Mouse (Mus musculus): Measurements from ENCODE around the gene Sept9. TPM values are rescaled to one million over a fixed set of nuclear protein-coding genes. Genes with fewer than 3 reads are reported as not detected.

Sept9 gene
- polyA plus RNA-seq, 1 experiment from 2014 or later, result 182 TPM

DNA sequence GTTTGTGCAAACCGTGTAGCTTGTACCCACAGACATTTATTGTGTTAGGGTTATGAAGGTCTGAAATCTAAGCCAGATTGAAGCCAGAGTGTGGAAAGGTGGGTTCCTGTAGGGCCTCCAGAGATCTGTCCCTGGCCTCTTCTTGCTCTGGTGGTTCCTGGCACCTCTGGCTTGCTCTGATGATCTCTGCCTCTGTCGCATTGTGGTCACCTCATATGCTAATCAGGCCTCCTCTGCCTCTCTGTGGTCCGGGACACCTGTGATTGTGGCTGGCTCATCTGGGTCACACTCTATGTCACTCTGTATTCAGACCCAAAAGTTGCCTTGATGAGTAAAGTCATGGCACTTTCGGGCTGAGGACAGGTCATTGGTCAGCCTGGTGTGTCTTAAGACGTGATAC is 128.2 kb downstream of the Sept9 start:
- WGBS, result 81% methylated on average over 5 of the region's 5 CpGs
- Histone ChIP-seq H3K9ac (replicated peaks; ENCODE audit: low read length) (no peak overlapping the region), H3K36me3 (replicated peaks; ENCODE audit: control insufficient read depth, insufficient read depth, low read depth, low read length) (no peaks in the 10 kb centered on the region), H3K27ac (replicated peaks; ENCODE audit: low read depth, low read length) (no peak overlapping the region), H3K4me3 (ENCODE audit: low read depth, low read length) (no peak overlapping the region), H3K9me3 (replicated peaks; ENCODE audit: control insufficient read depth, low read length) (no peaks in the 10 kb centered on the region), H3K4me2 (ENCODE audit: low read depth, low read length) (no peak overlapping the region), H3K27me3 (ENCODE audit: control insufficient read depth, insufficient read depth, low read length) (no peaks in the 10 kb centered on the region), H3K4me1 (ENCODE audit: control insufficient read depth, insufficient read depth, low read length) (peaks cover 30% of the 10 kb centered on the region)
- ATAC-seq (replicated peaks; ENCODE audit: insufficient number of reproducible peaks, low FRiP score, low TSS enrichment, low read depth), result no peak
- DNase-seq (ENCODE audit: low spot score), result no peak

DNA sequence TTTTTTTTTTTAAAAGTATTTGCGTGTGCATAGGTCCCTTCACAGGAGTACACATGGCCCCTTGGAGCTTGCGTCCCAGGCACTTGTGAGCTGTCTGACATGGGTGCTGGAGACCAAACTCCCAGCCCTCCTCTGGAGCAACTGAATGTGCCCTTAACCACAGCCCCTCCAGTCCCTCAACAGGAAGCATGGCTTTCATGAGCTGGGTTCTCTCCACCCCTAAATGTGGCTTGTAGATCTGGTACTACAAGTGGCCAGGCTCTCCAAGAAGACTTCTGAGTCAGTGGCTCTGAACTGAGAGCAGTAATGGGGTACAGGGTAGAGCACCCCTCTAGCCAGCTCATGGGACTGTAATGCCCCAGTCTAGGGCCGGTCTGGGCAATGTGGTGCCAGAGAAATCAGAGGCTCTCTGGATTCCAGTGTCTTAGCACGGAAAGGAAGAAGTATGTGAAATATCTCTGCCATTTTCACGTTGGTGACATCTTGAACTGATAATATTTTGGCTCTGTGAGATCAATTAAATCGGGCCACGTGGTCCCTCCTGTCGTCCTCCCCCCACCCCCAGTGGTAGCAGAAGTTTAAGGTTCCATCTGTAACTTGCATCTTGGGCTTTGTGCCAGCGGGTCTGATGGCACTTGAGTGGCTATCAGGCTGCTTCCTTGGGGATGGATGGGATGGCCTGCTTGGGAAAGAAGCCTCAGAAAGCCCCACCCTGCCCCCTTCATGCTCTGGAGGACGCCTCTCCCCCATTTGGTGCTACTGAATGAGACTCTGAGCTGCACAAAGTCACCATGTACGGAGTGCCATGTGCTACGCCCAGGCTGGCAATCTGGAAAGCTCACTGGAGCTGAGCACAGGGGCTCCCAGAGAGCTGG is 130.9 kb downstream of the Sept9 start:
- no peaks in the 10 kb centered on the region; the same call in 1 of the 2 replicates for H3K27me3 ChIP-seq (ENCODE audit: control insufficient read depth, insufficient read depth, low read length)
- H3K27ac ChIP-seq (replicated peaks; ENCODE audit: low read depth, low read length), result no peak overlapping the region; the same call in 1 of the 2 replicates
- 52% methylated on average over 12 of the region's 12 CpGs for WGBS
- H3K9ac ChIP-seq (replicated peaks; ENCODE audit: low read length), result no peak overlapping the region
- H3K4me1 ChIP-seq (ENCODE audit: control insufficient read depth, insufficient read depth, low read length), result peaks cover 37% of the 10 kb centered on the region
- ATAC-seq (replicated peaks; ENCODE audit: insufficient number of reproducible peaks, low FRiP score, low TSS enrichment, low read depth), result no peak
- H3K9me3 ChIP-seq (replicated peaks; ENCODE audit: control insufficient read depth, low read length), result no peaks in the 10 kb centered on the region
- no peaks in the 10 kb centered on the region for H3K36me3 ChIP-seq (replicated peaks; ENCODE audit: control insufficient read depth, insufficient read depth, low read depth, low read length)
- no peak overlapping the region; the same call in 1 of the 2 replicates for H3K4me2 ChIP-seq (ENCODE audit: low read depth, low read length)
- no peak for DNase-seq (ENCODE audit: low spot score)
- H3K4me3 ChIP-seq (ENCODE audit: low read depth, low read length), result no peak overlapping the region

DNA sequence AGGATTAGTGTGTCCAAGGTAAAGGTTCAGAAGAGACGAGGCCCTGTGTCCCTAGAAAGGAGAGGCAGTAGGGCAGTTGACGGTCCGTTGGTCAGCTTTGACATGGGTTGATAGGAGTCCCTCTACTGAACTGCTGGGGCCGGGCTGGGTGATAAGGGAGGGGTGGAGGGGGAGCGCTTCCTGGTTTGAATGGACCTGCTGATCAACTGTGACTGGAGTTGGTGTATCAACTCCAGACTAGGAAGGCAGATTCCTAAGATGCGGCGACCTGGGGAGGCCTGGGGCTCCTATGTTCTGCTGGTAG is 131.4 kb downstream of the Sept9 start:
- Histone ChIP-seq H3K27ac (replicated peaks; ENCODE audit: low read depth, low read length) (peak overlapping the region; percentile 91), H3K9ac (replicated peaks; ENCODE audit: low read length) (peak overlapping the region; percentile 26; the same call in 1 of the 2 replicates), H3K4me2 (ENCODE audit: low read depth, low read length) (peak overlapping the region; percentile 39), H3K27me3 (ENCODE audit: control insufficient read depth, insufficient read depth, low read length) (no peaks in the 10 kb centered on the region; the same call in 1 of the 2 replicates), H3K9me3 (replicated peaks; ENCODE audit: control insufficient read depth, low read length) (no peaks in the 10 kb centered on the region), H3K4me1 (ENCODE audit: control insufficient read depth, insufficient read depth, low read length) (peaks cover 32% of the 10 kb centered on the region), H3K4me3 (ENCODE audit: low read depth, low read length) (no peak overlapping the region), H3K36me3 (replicated peaks; ENCODE audit: control insufficient read depth, insufficient read depth, low read depth, low read length) (no peaks in the 10 kb centered on the region)
- ATAC-seq (replicated peaks; ENCODE audit: insufficient number of reproducible peaks, low FRiP score, low TSS enrichment, low read depth), result no peak
- WGBS, result 11% methylated on average over 7 of the region's 7 CpGs
- no peak for DNase-seq (ENCODE audit: low spot score)

DNA sequence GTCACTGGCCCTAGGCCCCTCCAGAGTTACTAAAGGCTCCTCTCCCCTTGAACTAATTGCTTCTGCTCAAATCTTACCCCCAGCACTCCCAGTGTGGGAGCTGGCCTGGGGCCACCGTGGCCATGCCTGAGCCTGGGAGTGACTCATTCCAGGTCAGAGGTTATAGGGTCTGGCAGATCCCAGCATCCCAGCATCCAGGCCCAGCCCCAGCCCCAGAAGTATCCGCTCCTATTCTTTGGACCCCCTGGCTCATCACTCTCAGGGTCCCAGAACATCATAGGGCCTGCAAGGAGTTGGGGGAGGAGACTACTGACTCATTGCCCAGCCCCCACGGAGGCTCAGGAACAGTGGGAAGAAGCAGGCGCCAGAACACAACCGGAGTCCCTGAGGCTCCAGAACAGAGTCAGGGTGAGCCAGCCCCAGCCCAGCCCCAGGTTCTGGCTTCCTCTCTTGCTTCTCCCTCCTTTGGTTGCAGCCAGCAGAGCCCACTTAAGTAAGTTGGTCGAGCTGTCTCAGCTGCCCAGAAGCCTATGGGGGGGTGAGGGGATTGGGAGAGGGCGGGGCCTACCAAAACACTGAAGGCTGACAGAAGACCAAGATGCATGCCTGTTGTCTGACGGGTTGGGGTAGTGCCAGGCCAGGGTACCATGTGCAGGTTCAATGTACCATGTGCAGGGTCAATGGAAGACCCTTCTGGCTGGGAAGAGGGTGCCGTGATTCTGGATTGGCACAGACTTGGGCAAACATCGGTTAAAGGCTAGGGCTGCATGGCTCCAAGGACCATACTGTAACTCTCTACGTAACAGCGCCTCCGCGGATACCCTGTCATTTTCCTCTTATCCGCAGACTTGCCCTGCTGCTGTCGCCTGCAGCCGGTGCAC is 132.1 kb downstream of the Sept9 start:
- no peaks in the 10 kb centered on the region; the same call in 1 of the 2 replicates for H3K27me3 ChIP-seq (ENCODE audit: control insufficient read depth, insufficient read depth, low read length)
- peak overlapping the region; percentile 50 for H3K4me3 ChIP-seq (ENCODE audit: low read depth, low read length)
- H3K9me3 ChIP-seq (replicated peaks; ENCODE audit: control insufficient read depth, low read length), result no peaks in the 10 kb centered on the region
- H3K4me1 ChIP-seq (ENCODE audit: control insufficient read depth, insufficient read depth, low read length), result peaks cover 29% of the 10 kb centered on the region
- ATAC-seq (replicated peaks; ENCODE audit: insufficient number of reproducible peaks, low FRiP score, low TSS enrichment, low read depth) (peak; percentile 50), DNase-seq (ENCODE audit: low spot score) (no peak)
- peak overlapping the region; percentile 91 for H3K27ac ChIP-seq (replicated peaks; ENCODE audit: low read depth, low read length)
- WGBS, result 2% methylated on average over 17 of the region's 17 CpGs
- no peaks in the 10 kb centered on the region for H3K36me3 ChIP-seq (replicated peaks; ENCODE audit: control insufficient read depth, insufficient read depth, low read depth, low read length)
- peak overlapping the region; percentile 82 for H3K9ac ChIP-seq (replicated peaks; ENCODE audit: low read length)
- H3K4me2 ChIP-seq (ENCODE audit: low read depth, low read length), result peak overlapping the region; percentile 39

DNA sequence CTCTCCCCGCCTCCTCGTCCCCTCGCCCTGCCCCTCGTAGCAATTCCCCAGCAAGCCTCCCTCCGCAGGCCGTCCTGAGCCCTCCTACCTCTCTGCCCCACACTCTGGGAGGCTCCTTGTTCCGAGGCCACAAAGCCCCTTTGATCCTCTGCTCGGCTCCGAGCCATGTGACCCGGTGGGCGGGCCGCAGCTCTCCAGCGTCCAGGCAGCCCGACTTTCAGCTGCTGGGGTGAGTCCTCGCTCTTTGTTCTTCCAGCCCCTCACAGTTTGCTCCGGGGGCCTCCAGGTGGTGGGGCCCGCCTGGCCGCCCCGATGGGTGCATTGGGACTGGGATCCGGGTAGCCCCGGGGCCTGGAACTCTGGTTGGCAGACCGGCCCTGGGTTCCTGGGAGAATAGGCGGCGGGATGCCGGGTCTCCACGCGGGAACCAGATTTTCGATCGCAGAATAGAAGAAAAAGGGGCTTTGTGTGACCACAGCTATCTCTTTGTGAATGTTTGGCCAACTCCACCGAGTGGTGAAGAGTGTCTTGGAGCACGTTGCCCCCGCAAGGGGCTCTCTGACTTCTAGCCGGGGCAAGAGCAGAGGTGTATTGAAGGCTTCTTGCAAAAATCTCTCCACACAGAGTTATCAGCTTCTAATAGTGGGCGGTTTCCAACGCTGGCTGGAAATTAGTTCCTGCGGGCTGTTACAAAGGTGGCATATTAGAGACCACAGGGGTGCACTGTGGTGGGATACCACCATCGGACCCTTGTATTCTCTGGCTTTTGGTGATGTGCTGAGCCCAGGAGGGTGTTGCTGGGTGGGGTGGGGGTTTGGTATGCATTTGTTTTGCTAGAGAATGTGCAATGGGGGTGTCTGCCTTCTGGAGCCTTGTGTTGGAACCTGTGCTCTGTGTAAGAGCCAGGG is 133.0 kb downstream of the Sept9 start:
- H3K4me2 ChIP-seq (ENCODE audit: low read depth, low read length), result peak overlapping the region; percentile 39
- H3K9me3 ChIP-seq (replicated peaks; ENCODE audit: control insufficient read depth, low read length), result no peaks in the 10 kb centered on the region
- DNase-seq (ENCODE audit: low spot score), result peak; percentile 93
- peak; percentile 86 for ATAC-seq (replicated peaks; ENCODE audit: insufficient number of reproducible peaks, low FRiP score, low TSS enrichment, low read depth)
- H3K27ac ChIP-seq (replicated peaks; ENCODE audit: low read depth, low read length), result peak overlapping the region; percentile 91
- WGBS, result under 1% methylated on average over 37 of the region's 37 CpGs
- H3K4me3 ChIP-seq (ENCODE audit: low read depth, low read length), result peak overlapping the region; percentile 50
- H3K4me1 ChIP-seq (ENCODE audit: control insufficient read depth, insufficient read depth, low read length), result peaks cover 26% of the 10 kb centered on the region
- H3K36me3 ChIP-seq (replicated peaks; ENCODE audit: control insufficient read depth, insufficient read depth, low read depth, low read length), result no peaks in the 10 kb centered on the region
- no peaks in the 10 kb centered on the region; the same call in 1 of the 2 replicates for H3K27me3 ChIP-seq (ENCODE audit: control insufficient read depth, insufficient read depth, low read length)
- H3K9ac ChIP-seq (replicated peaks; ENCODE audit: low read length), result peak overlapping the region; percentile 82

DNA sequence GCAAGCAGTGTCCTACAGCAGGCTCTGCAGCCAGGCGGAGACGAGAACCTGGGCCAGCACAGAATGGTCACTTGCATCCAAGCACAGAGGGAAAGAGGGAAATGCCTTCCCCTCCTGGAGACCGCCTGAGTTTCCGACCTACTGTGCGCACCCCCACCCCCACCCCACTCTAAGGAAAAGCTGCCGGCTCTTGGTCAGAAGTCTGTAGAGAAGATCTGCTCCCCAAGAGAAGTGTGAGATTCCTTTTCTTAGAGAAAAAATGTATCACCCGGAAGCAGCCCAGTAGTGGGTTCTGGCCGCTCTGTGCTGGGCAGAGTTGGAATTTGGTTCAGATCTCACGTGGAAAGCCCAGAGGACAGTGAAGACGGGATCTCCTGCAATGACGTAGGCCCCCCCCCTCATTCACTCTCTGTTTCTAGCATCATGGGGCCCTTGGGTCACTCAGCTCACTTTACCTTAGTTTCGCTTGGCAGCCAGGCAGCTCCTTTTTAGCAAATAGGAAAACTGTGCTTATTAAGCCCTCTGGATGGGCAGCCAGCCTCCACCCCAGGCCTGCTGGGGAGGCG is 133.8 kb downstream of the Sept9 start:
- Histone ChIP-seq H3K27ac (replicated peaks; ENCODE audit: low read depth, low read length) (peak overlapping the region; percentile 91), H3K36me3 (replicated peaks; ENCODE audit: control insufficient read depth, insufficient read depth, low read depth, low read length) (no peaks in the 10 kb centered on the region), H3K4me2 (ENCODE audit: low read depth, low read length) (peak overlapping the region; percentile 39), H3K9me3 (replicated peaks; ENCODE audit: control insufficient read depth, low read length) (no peaks in the 10 kb centered on the region), H3K4me3 (ENCODE audit: low read depth, low read length) (peak overlapping the region; percentile 50), H3K4me1 (ENCODE audit: control insufficient read depth, insufficient read depth, low read length) (peaks cover 24% of the 10 kb centered on the region), H3K9ac (replicated peaks; ENCODE audit: low read length) (peak overlapping the region; percentile 82), H3K27me3 (ENCODE audit: control insufficient read depth, insufficient read depth, low read length) (no peaks in the 10 kb centered on the region; the same call in 1 of the 2 replicates)
- DNase-seq (ENCODE audit: low spot score), result no peak
- ATAC-seq (replicated peaks; ENCODE audit: insufficient number of reproducible peaks, low FRiP score, low TSS enrichment, low read depth), result no peak
- 10% methylated on average over 13 of the region's 13 CpGs for WGBS

DNA sequence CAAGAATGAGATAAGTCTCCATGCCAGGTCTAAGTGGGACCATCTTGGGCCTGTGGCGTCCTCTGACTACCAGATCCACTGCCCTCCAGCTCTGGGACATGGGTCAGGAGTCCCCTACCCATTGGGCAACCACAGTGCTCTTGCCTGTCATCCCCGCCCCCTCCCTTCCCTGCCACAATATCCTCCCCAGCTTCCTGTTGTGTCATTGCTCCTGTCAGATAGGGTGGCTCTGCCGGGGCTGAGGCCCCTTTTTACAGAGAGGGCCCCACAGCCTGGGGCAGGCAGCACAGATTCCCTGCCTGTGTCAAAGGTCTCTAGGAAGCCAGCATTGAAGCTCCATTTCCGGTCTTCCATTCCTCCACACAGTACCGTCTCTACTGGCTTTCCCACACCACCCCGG is 134.6 kb downstream of the Sept9 start:
- Histone ChIP-seq H3K9ac (replicated peaks; ENCODE audit: low read length) (peak overlapping the region; percentile 15; the same call in 1 of the 2 replicates), H3K9me3 (replicated peaks; ENCODE audit: control insufficient read depth, low read length) (no peaks in the 10 kb centered on the region), H3K27me3 (ENCODE audit: control insufficient read depth, insufficient read depth, low read length) (no peaks in the 10 kb centered on the region; the same call in 1 of the 2 replicates), H3K27ac (replicated peaks; ENCODE audit: low read depth, low read length) (peak overlapping the region; percentile 23; the same call in 1 of the 2 replicates), H3K4me2 (ENCODE audit: low read depth, low read length) (peak overlapping the region; percentile 39), H3K4me3 (ENCODE audit: low read depth, low read length) (no peak overlapping the region), H3K4me1 (ENCODE audit: control insufficient read depth, insufficient read depth, low read length) (peaks cover 24% of the 10 kb centered on the region), H3K36me3 (replicated peaks; ENCODE audit: control insufficient read depth, insufficient read depth, low read depth, low read length) (no peaks in the 10 kb centered on the region)
- ATAC-seq (replicated peaks; ENCODE audit: insufficient number of reproducible peaks, low FRiP score, low TSS enrichment, low read depth) (no peak), DNase-seq (ENCODE audit: low spot score) (no peak)
- 30% methylated on average over 6 of the region's 6 CpGs for WGBS

Measured in embryonic facial prominence, embryonic 11.5 days (tissue).